9 mouse cellular contexts compared by ENCODE assay signal in genomic region chr10:13641750-13642149, GRCm38 (mm10).
A peak's percentile ranks its signal among the peaks of the same experiment; 100 is the strongest.
DNase-seq lines count a peak whose midpoint lies in the region; ATAC-seq and TF ChIP-seq lines count a peak whose summit lies in the region.
"Had no signal": no experiment of that assay in that cellular context is flagged by ENCODE, and none has a peak within 500 bp of the region (broad histone marks: within the 10 kb centered on the region; RNA-seq: fewer than 3 reads in every experiment).

No protein-coding gene starts in this region.

- ATAC-seq in intestine, postnatal 0 days: no peak

- no peak overlapping the region for H3K4me3 ChIP-seq in heart, adult 2 months
- no peak overlapping the region for H3K4me3 ChIP-seq in intestine, postnatal 0 days (ENCODE audit: low read depth, low read length)
- H3K4me3 ChIP-seq: hindbrain, embryonic 12.5 days had no signal

- DNase-seq in heart, adult 2 months: no peak
- DNase-seq in heart, postnatal 4 days: no peak
- peak; percentile 56 for DNase-seq in ES-CJ7 (ENCODE audit: low read depth, low spot score)
- peak; percentile 13 for DNase-seq in naive thymus-derived CD4-positive, alpha-beta T cell, adult 2 months (ENCODE audit: low read depth)
- no peak for DNase-seq in B cell, adult 2 months
- DNase-seq in adrenal gland, adult 8-10 months: no peak
- no peak for DNase-seq in layer of hippocampus, postnatal 36 days

- H3K4me1 ChIP-seq in heart, adult 2 months (ENCODE audit: control insufficient read depth, insufficient read depth, low read length): no peaks in the 10 kb centered on the region
- H3K4me1 ChIP-seq in intestine, postnatal 0 days (replicated peaks; ENCODE audit: control insufficient read depth, insufficient read depth, low read length): no peaks in the 10 kb centered on the region
- H3K4me1 ChIP-seq: hindbrain, embryonic 12.5 days had no signal

- TF ChIP-seq POLR2A in heart, adult 2 months (IDR thresholded peaks at IDR 0.05; ENCODE audit: insufficient read depth, low read depth, low read length): no peak

- H3K36me3 ChIP-seq in heart, adult 2 months (ENCODE audit: control insufficient read depth, insufficient read depth, low read length): no peaks in the 10 kb centered on the region
- H3K36me3 ChIP-seq in intestine, postnatal 0 days (ENCODE audit: control insufficient read depth, insufficient read depth): no peaks in the 10 kb centered on the region
- H3K36me3 ChIP-seq: hindbrain, embryonic 12.5 days had no signal

- no peak overlapping the region for H3K9ac ChIP-seq in heart, adult 2 months (ENCODE audit: low read depth, low read length)
- no peak overlapping the region for H3K9ac ChIP-seq in intestine, postnatal 0 days (ENCODE audit: low read depth, low read length)
- H3K9ac ChIP-seq: hindbrain, embryonic 12.5 days had no signal

- H3K27ac ChIP-seq in heart, adult 2 months: no peak overlapping the region
- H3K27ac ChIP-seq in intestine, postnatal 0 days (ENCODE audit: low read depth, low read length): no peak overlapping the region
- H3K27ac ChIP-seq: hindbrain, embryonic 12.5 days had no signal

- no peak overlapping the region for H3K4me2 ChIP-seq in intestine, postnatal 0 days (replicated peaks; ENCODE audit: low read depth)
- H3K4me2 ChIP-seq: hindbrain, embryonic 12.5 days had no signal

- WGBS in heart, adult 2 months: 17% methylated on average over 7 of the region's 7 CpGs
- WGBS in intestine, postnatal 0 days: 12% methylated on average over 7 of the region's 7 CpGs

- no peaks in the 10 kb centered on the region for H3K9me3 ChIP-seq in intestine, postnatal 0 days (ENCODE audit: control insufficient read depth)
- H3K9me3 ChIP-seq: hindbrain, embryonic 12.5 days had no signal

- TF ChIP-seq EP300 in heart, adult 2 months (IDR thresholded peaks at IDR 0.05; ENCODE audit: insufficient read depth, low read depth, low read length): no peak

- no peaks in the 10 kb centered on the region for H3K27me3 ChIP-seq in heart, adult 2 months (ENCODE audit: control insufficient read depth, insufficient read depth, low read length)
- H3K27me3 ChIP-seq in intestine, postnatal 0 days (replicated peaks; ENCODE audit: control insufficient read depth, insufficient read depth, low read length): no peaks in the 10 kb centered on the region
- H3K27me3 ChIP-seq: hindbrain, embryonic 12.5 days had no signal

- H3K79me2 ChIP-seq in heart, adult 2 months (replicated peaks; ENCODE audit: control insufficient read depth, insufficient read depth, low read length): no peaks in the 10 kb centered on the region

- peak; percentile 36 for TF ChIP-seq CTCF in heart, adult 2 months (IDR thresholded peaks at IDR 0.05)
- TF ChIP-seq CTCF in intestine, postnatal 0 days (IDR thresholded peaks at IDR 0.05; ENCODE audit: low read depth): peak; percentile 65

- intact Hi-C loops in heart, adult 2 months (cut with DNase I): no loop called here

Comparison
In these comparisons a context has a peak if more than half of its experiments do, and no peak if none do; other contexts are left out.
1. DNase-seq: peak in ES-CJ7 (single experiment) and naive thymus-derived CD4-positive, alpha-beta T cell, adult 2 months (single experiment); none in heart, adult 2 months (0 of 2), heart, postnatal 4 days (single experiment), B cell, adult 2 months (0 of 2), adrenal gland, adult 8-10 months (single experiment) and layer of hippocampus, postnatal 36 days (0 of 2).